Mouse (Mus musculus) heart, adult 2 months (tissue): Measurements from ENCODE around the gene Sirt3. TPM values are rescaled to one million over a fixed set of nuclear protein-coding genes. Genes with fewer than 3 reads are reported as not detected.
A peak's percentile ranks its signal among the peaks of the same experiment; 100 is the strongest.

Experiments used
- DNase-seq, 2 experiments: peaks; one replicate each; pipeline ENCODE4 v3.0.0; 2021
- H3K27ac ChIP-seq: fragments of 200-600 bp; 2 replicates; pipeline ENCODE4 v1.8.1; 2022
- H3K27me3 ChIP-seq: fragments of 200-500 bp; 2 replicates; pipeline ENCODE4 v1.6.1; 2012; ENCODE audit warnings: mild to moderate bottlenecking, low read length, inconsistent platforms, mixed read lengths; ENCODE audit not compliant: control insufficient read depth, insufficient read depth
- H3K36me3 ChIP-seq: fragments of 200-500 bp; 2 replicates; pipeline ENCODE4 v1.6.1; 2012; ENCODE audit warnings: low read length, inconsistent platforms; ENCODE audit not compliant: control insufficient read depth, insufficient read depth
- H3K4me1 ChIP-seq: fragments of 200-500 bp; 2 replicates; pipeline ENCODE4 v1.6.1; 2011; ENCODE audit warnings: low read length; ENCODE audit not compliant: control insufficient read depth, insufficient read depth
- H3K4me3 ChIP-seq: fragments of 200-600 bp; 2 replicates; pipeline ENCODE4 v1.8.1; 2022
- H3K79me2 ChIP-seq: fragments of 200-500 bp; replicated peaks from 2 replicates; pipeline ENCODE4 v1.6.1; 2012; ENCODE audit warnings: mild to moderate bottlenecking, inconsistent platforms, low read length, moderate library complexity, mixed read lengths; ENCODE audit not compliant: control insufficient read depth, insufficient read depth
- H3K9ac ChIP-seq: fragments of 200-500 bp; 2 replicates; pipeline ENCODE4 v1.6.1; 2012; ENCODE audit warnings: low read depth, mild to moderate bottlenecking, control low read depth, inconsistent platforms, low read length, mixed read lengths
- CTCF ChIP-seq: fragments of 200-600 bp; IDR thresholded peaks from 2 replicates; pipeline ENCODE4 v1.8.1; 2022; ENCODE audit warnings: antibody characterized with exemption, mild to moderate bottlenecking, moderate library complexity
- EP300 ChIP-seq: fragments of 200-500 bp; IDR thresholded peaks from 2 replicates; pipeline ENCODE4 v1.6.1; 2011; ENCODE audit warnings: low read depth, low read length, control low read depth; ENCODE audit not compliant: insufficient read depth
- POLR2A ChIP-seq: fragments of 200-500 bp; IDR thresholded peaks from 2 replicates; pipeline ENCODE4 v1.6.1; 2011; ENCODE audit warnings: mild to moderate bottlenecking, low read depth, low read length, control low read depth; ENCODE audit not compliant: insufficient read depth
- WGBS: fragments of 180-500 bp; shearing (Covaris S2); methylation state at CpG from one replicate; pipeline ENCODE4 v1.1.7; 2018; 5-methylcytosine and 5-hydroxymethylcytosine counted together
- intact Hi-C: fragments of 180-260 bp; cut with DNase I; formaldehyde crosslinking; loops from one replicate; pipeline ENCODE4 v1.15.1; 2025
- polyA plus RNA-seq: library from polyadenylated mRNA; depleted of rRNA; stranded (reverse); fragments of >200 nt; gene quantifications from 2 replicates; pipeline ENCODE4 v1.2.3, GENCODE M21; 2012
- total RNA-seq, 2 experiments: library from RNA; stranded (reverse); gene quantifications; 2 replicates each; pipeline ENCODE4 v1.2.3; 2021

The Sirt3 gene
- total and polyA plus RNA-seq, 3 experiments = 53.1 to 86.9 (median 60.6) TPM

DNA sequence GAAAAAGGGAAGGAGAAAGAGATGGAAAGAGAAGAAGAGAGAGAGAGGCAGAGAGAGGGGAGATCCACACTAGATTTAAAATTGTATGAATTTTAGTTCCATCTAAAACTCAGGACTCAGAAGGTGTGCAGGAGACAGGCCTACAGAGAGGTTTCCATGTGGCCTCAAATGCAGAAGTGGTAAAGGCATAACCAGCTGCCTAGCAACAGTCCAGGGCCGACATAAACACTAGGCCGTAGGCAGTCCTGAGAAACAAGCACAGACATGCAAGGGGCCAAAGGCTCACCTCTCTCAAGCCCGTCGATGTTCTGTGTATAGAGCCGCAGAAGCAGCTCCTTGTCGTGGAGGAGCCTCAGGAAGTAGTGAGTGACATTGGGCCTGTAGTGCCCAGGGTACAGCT, 4.7 kb downstream of the Sirt3 start:
- H3K4me1 ChIP-seq = peaks cover 2% of the 10 kb centered on the region; the same call in 1 of the 2 replicates
- no peaks in the 10 kb centered on the region for H3K36me3 ChIP-seq
- DNase-seq = peak in 1 of 2 experiments; percentile 15
- no peak overlapping the region for H3K4me3 ChIP-seq
- no peaks in the 10 kb centered on the region for H3K27me3 ChIP-seq
- TF ChIP-seq EP300 (no peak), POLR2A (no peak), CTCF (no peak)
- intact Hi-C loops = no loop called here
- no peaks in the 10 kb centered on the region for H3K79me2 ChIP-seq
- WGBS = 78% methylated on average over 6 of the region's 6 CpGs
- no peak overlapping the region for H3K9ac ChIP-seq
- no peak overlapping the region for H3K27ac ChIP-seq

DNA sequence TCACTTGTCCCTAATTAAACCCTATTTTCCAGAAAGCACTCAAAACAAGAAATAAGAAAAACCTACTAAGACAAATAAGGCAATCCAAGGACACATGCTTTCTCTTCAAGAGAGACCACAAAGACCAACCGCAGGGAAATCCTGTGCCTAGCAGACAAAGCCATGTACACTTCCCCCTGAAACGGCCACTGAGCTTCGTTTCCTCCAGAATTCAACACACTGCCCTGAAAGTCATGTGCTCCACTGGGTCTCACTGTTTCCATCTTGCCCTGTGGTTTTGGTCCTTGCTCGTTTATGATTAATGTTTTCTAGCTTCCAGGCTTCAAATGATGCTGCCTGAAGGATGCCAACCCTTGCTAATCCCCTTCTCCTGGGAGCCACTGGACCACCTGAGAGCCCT, 7.9 kb downstream of the Sirt3 start:
- TF ChIP-seq EP300 (no peak), CTCF (no peak), POLR2A (no peak)
- Histone ChIP-seq H3K79me2 (no peaks in the 10 kb centered on the region), H3K4me1 (no peaks in the 10 kb centered on the region), H3K27me3 (no peaks in the 10 kb centered on the region), H3K36me3 (no peaks in the 10 kb centered on the region), H3K4me3 (no peak overlapping the region), H3K27ac (no peak overlapping the region), H3K9ac (no peak overlapping the region)
- intact Hi-C loops = no loop called here
- WGBS = 79% methylated on average over 4 of the region's 4 CpGs
- no peak for DNase-seq

DNA sequence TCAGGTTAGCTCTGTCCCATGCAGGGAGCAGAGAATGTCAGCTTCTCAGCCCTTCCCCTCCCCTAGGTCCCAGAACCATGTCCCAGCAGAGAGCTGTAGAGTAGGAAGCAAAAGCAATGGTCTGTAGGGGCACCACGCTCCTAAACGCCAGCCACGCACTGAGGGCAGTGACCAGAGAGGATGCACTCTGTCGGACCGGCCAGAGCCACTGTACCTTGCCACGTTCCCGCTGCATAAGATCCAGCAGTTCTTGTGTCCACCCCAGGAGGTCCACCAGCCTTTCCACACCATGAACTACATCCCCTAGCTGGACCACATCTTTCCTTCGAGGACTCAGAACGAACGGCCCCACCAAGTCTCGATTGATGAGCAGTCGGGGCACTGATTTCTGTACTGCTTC, 17.3 kb downstream of the Sirt3 start:
- 86% methylated on average over 12 of the region's 12 CpGs for WGBS
- no peaks in the 10 kb centered on the region for H3K36me3 ChIP-seq
- H3K79me2 ChIP-seq = no peaks in the 10 kb centered on the region
- no peaks in the 10 kb centered on the region for H3K4me1 ChIP-seq
- H3K27me3 ChIP-seq = no peaks in the 10 kb centered on the region
- no peak overlapping the region for H3K9ac ChIP-seq
- H3K27ac ChIP-seq = no peak overlapping the region
- no peak for TF ChIP-seq CTCF
- DNase-seq = peak in 1 of 2 experiments; percentile 15
- intact Hi-C loops = no loop called here
- H3K4me3 ChIP-seq = no peak overlapping the region

DNA sequence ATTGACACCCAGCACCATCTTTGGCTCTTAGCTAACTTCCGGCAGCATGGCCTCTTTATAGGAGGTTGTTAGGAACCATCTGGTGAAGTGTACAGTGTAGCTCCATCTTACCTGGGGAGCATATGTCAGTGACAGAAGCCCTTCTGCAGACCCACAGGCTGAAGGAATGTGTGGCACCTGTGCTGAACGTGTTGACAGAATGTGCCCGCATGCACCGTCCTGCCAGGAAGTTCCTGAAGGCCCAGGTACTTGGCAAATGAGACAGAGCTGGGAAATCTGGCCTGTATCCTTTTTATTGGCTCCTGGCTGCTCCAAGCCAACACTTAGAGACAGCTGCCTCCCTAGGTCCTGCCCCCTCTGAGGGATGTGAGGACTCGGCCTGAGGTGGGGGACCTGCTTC, 21.4 kb downstream of the Sirt3 start:
- H3K27me3 ChIP-seq = no peaks in the 10 kb centered on the region
- intact Hi-C loops = no loop called here
- TF ChIP-seq POLR2A (no peak), CTCF (no peak), EP300 (no peak)
- 87% methylated on average over 5 of the region's 5 CpGs for WGBS
- no peak overlapping the region for H3K4me3 ChIP-seq
- peak in 1 of 2 experiments; percentile 14 for DNase-seq
- H3K27ac ChIP-seq = no peak overlapping the region
- no peak overlapping the region for H3K9ac ChIP-seq
- no peaks in the 10 kb centered on the region; the same call in 1 of the 2 replicates for H3K79me2 ChIP-seq
- H3K36me3 ChIP-seq = no peaks in the 10 kb centered on the region
- H3K4me1 ChIP-seq = peaks cover 5% of the 10 kb centered on the region

DNA sequence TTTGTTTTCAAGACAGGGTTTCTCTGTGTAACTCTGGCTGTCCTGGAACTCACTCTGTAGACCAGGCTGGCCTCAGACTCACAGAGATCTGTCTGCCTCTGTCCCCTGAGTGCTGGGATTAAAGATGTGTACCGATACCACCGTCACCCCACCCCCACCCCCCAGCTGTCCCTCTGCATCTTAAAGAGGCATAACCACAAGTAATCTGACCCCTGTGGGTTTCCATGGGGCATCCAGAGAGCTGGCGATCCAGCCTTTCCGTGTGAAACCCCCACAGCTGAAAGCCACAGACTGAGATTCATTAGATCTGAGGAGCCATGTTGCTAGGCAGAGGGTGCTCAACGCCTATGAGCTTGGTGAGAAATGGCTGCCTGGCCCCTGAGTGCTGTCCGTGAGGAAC, 22.1 kb downstream of the Sirt3 start:
- no peaks in the 10 kb centered on the region; the same call in 1 of the 2 replicates for H3K79me2 ChIP-seq
- TF ChIP-seq CTCF = no peak
- TF ChIP-seq POLR2A = no peak
- no peak for TF ChIP-seq EP300
- no peaks in the 10 kb centered on the region for H3K36me3 ChIP-seq
- H3K27me3 ChIP-seq = no peaks in the 10 kb centered on the region
- intact Hi-C loops = loop anchor here (5.0 kb wide), 1 partner anchor 312 kb away; the partner anchor contains the start of gene Rnh1
- no peak overlapping the region for H3K9ac ChIP-seq
- H3K4me3 ChIP-seq = no peak overlapping the region
- no peak for DNase-seq
- H3K4me1 ChIP-seq = peaks cover 7% of the 10 kb centered on the region
- no peak overlapping the region for H3K27ac ChIP-seq
- 80% methylated on average over 6 of the region's 6 CpGs for WGBS

DNA sequence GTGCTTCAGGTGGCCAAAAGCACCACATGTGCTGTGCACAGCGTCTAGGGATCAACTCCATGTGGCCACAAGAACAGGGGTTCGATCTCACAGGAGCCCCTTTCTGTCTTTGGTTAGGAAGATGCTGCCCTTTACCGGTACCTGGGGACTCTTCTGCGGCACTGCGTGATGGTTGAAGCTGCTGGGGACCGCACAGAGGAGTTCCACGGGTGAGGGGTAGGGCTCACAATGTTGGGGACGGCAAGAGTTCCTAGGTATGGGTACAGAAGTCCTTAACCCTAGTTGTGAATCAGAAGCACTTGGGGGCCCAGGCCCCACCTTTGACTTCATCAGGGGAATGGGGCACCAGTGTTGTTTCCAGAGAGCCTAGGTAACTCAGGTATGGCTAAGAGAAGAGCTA, 23.4 kb downstream of the Sirt3 start:
- no peak overlapping the region for H3K4me3 ChIP-seq
- no peaks in the 10 kb centered on the region for H3K36me3 ChIP-seq
- WGBS = 94% methylated on average over 8 of the region's 8 CpGs
- H3K4me1 ChIP-seq = peaks cover 8% of the 10 kb centered on the region
- H3K9ac ChIP-seq = no peak overlapping the region
- H3K27ac ChIP-seq = no peak overlapping the region
- TF ChIP-seq CTCF = no peak
- TF ChIP-seq POLR2A = no peak
- TF ChIP-seq EP300 = no peak
- intact Hi-C loops = loop anchor here (5.0 kb wide), 1 partner anchor 314 kb away; the partner anchor contains the start of gene Rnh1
- no peaks in the 10 kb centered on the region for H3K27me3 ChIP-seq
- no peak for DNase-seq
- no peaks in the 10 kb centered on the region; the same call in 1 of the 2 replicates for H3K79me2 ChIP-seq
